Mouse (Mus musculus) cerebellum, adult 9-11 months (tissue): ENCODE data around the gene Rps6ka4.

Experiments
- DNase-seq: peaks from one replicate; pipeline ENCODE4 v3.0.0; 2022

The Rps6ka4 gene

GRCm38 (mm10) chr19:6849506-6850068 is 9.2 kb upstream of the Rps6ka4 start:
- peak; percentile 20 for DNase-seq

- peak; percentile 66 for DNase-seq
These were observed 7.5 kb upstream of the Rps6ka4 start for GRCm38 (mm10) chr19:6847841-6848517.

GRCm38 (mm10) chr19:6846050-6846449 is 5.6 kb upstream of the Rps6ka4 start:
- no peak for DNase-seq

- no peak for DNase-seq
These were observed 1.9 kb upstream of the Rps6ka4 start for GRCm38 (mm10) chr19:6842353-6842752.

GRCm38 (mm10) chr19:6841292-6841597 is 809 bp upstream of the Rps6ka4 start:
- DNase-seq, result no peak

- peak; percentile 55 for DNase-seq
These were observed 591 bp downstream of the Rps6ka4 start for GRCm38 (mm10) chr19:6839615-6840474.

GRCm38 (mm10) chr19:6832363-6832762 is 8.1 kb downstream of the Rps6ka4 start:
- no peak for DNase-seq

- DNase-seq, result no peak
These were observed 9.1 kb downstream of the Rps6ka4 start for GRCm38 (mm10) chr19:6831331-6831730.

- no peak for DNase-seq
These were observed 9.7 kb downstream of the Rps6ka4 start for GRCm38 (mm10) chr19:6830556-6831316.

GRCm38 (mm10) chr19:6829870-6830555 is 10.4 kb downstream of the Rps6ka4 start:
- DNase-seq, result no peak

GRCm38 (mm10) chr19:6829069-6829468 is 11.4 kb downstream of the Rps6ka4 start:
- no peak for DNase-seq

- DNase-seq, result no peak
These were observed 13.8 kb downstream of the Rps6ka4 start for GRCm38 (mm10) chr19:6826601-6827000.

- DNase-seq, result no peak
These were observed 15.1 kb downstream of the Rps6ka4 start for GRCm38 (mm10) chr19:6825384-6825783.

GRCm38 (mm10) chr19:6820538-6821195 is 19.8 kb downstream of the Rps6ka4 start:
- no peak for DNase-seq

GRCm38 (mm10) chr19:6819143-6819827 is 21.2 kb downstream of the Rps6ka4 start:
- no peak for DNase-seq

- no peak for DNase-seq
These were observed 25.5 kb downstream of the Rps6ka4 start for GRCm38 (mm10) chr19:6814958-6815357.

GRCm38 (mm10) chr19:6814366-6814765 is 26.1 kb downstream of the Rps6ka4 start:
- DNase-seq, result no peak
